Mouse (Mus musculus) mouse embryonic stem cell (cell line): Measurements from ENCODE around the gene Gm14409.
"Not testable (repeated sequence)": the region's sequence is repeated elsewhere in the genome, so short reads cannot be mapped to it uniquely, and the experiment has no call there.

Source experiments
- in situ Hi-C, 2 experiments: fragments of 300-500 bp; cut with MboI; formaldehyde crosslinking; loops; 1 replicate in 1 of 2; 3 replicates in 1 of 2; pipeline ENCODE4 v1.14.3; 2019 to 2020; ENCODE audit warnings: low sequenced_read_pairs in 2 of 2, low pct_unique_long_range_greater_than_20kb in 1 of 2, mixed read lengths in 1 of 2; ENCODE audit not compliant: unreplicated experiment in 1 of 2

The Gm14409 gene

GRCm38 (mm10) chr2:177266936-177267335 lies at the start of gene Gm14409:
TSS of gene Gm14409 (minus strand) at chr2:177267036.
- in situ Hi-C loops = not testable (repeated sequence)

- in situ Hi-C loops = not testable (repeated sequence)
Measured at GRCm38 (mm10) chr2:177309627-177310026, 42.8 kb upstream of the Gm14409 start.

GRCm38 (mm10) chr2:177304980-177305379 lies 38.1 kb upstream of the Gm14409 start:
- in situ Hi-C loops = not testable (repeated sequence)

- in situ Hi-C loops = not testable (repeated sequence)
Measured at GRCm38 (mm10) chr2:177283701-177284100, 16.9 kb upstream of the Gm14409 start.

GRCm38 (mm10) chr2:177277754-177278153 lies 10.9 kb upstream of the Gm14409 start:
- in situ Hi-C loops = not testable (repeated sequence)

- in situ Hi-C loops = not testable (repeated sequence)
Measured at GRCm38 (mm10) chr2:177272237-177272636, 5.4 kb upstream of the Gm14409 start.

- in situ Hi-C loops = not testable (repeated sequence)
Measured at GRCm38 (mm10) chr2:177247449-177247848, 19.4 kb downstream of the Gm14409 start.

GRCm38 (mm10) chr2:177230461-177230860 lies 36.4 kb downstream of the Gm14409 start:
- in situ Hi-C loops = not testable (repeated sequence)
